Mouse (Mus musculus): ENCODE results near the gene Hnrnpu. TPM values are rescaled to one million over a fixed set of nuclear protein-coding genes. Genes with fewer than 3 reads are reported as not detected.

The Hnrnpu gene
- polyA plus RNA-seq, 1 experiment from 2014 or later, result 369 TPM

GRCm38 (mm10) chr1:178320723-178321590, 16.6 kb downstream of the Hnrnpu start:
- peak overlapping the region; percentile 94 for H3K4me2 ChIP-seq (ENCODE audit: low read length)
- H3K4me1 ChIP-seq (ENCODE audit: control insufficient read depth, insufficient read depth, low read length), result peaks cover 32% of the 10 kb centered on the region
- WGBS, result 40% methylated on average over 5 of the region's 5 CpGs
- H3K27ac ChIP-seq (replicated peaks; ENCODE audit: low read depth, low read length), result peak overlapping the region; percentile 100
- ATAC-seq (ENCODE audit: low FRiP score, low TSS enrichment), result no peak
- H3K4me3 ChIP-seq (replicated peaks; ENCODE audit: low read depth, low read length), result peak overlapping the region; percentile 69
- H3K9me3 ChIP-seq (ENCODE audit: control insufficient read depth, low read length), result no peaks in the 10 kb centered on the region
- H3K36me3 ChIP-seq (ENCODE audit: control insufficient read depth, insufficient read depth, low read length), result peaks cover 54% of the 10 kb centered on the region
- peak; percentile 30 for DNase-seq
- no peaks in the 10 kb centered on the region for H3K27me3 ChIP-seq (ENCODE audit: control insufficient read depth, insufficient read depth, low read length)
- peak overlapping the region; percentile 94 for H3K9ac ChIP-seq (replicated peaks; ENCODE audit: low read length)

- H3K4me1 ChIP-seq (ENCODE audit: control insufficient read depth, insufficient read depth, low read length), result peaks cover 32% of the 10 kb centered on the region
- H3K27me3 ChIP-seq (ENCODE audit: control insufficient read depth, insufficient read depth, low read length), result no peaks in the 10 kb centered on the region
- H3K27ac ChIP-seq (replicated peaks; ENCODE audit: low read depth, low read length), result peak overlapping the region; percentile 100
- peak overlapping the region; percentile 69 for H3K4me3 ChIP-seq (replicated peaks; ENCODE audit: low read depth, low read length)
- H3K9me3 ChIP-seq (ENCODE audit: control insufficient read depth, low read length), result no peaks in the 10 kb centered on the region
- H3K9ac ChIP-seq (replicated peaks; ENCODE audit: low read length), result peak overlapping the region; percentile 94
- WGBS, result 18% methylated on average over 8 of the region's 8 CpGs
- ATAC-seq (ENCODE audit: low FRiP score, low TSS enrichment) (no peak), DNase-seq (peak; percentile 40)
- H3K4me2 ChIP-seq (ENCODE audit: low read length), result peak overlapping the region; percentile 94
- peaks cover 47% of the 10 kb centered on the region for H3K36me3 ChIP-seq (ENCODE audit: control insufficient read depth, insufficient read depth, low read length)
These were observed 17.4 kb downstream of the Hnrnpu start for GRCm38 (mm10) chr1:178320038-178320722.

GRCm38 (mm10) chr1:178319295-178320037, 18.1 kb downstream of the Hnrnpu start:
- Histone ChIP-seq H3K36me3 (ENCODE audit: control insufficient read depth, insufficient read depth, low read length) (peaks cover 40% of the 10 kb centered on the region), H3K4me3 (replicated peaks; ENCODE audit: low read depth, low read length) (peak overlapping the region; percentile 69), H3K27ac (replicated peaks; ENCODE audit: low read depth, low read length) (peak overlapping the region; percentile 100), H3K27me3 (ENCODE audit: control insufficient read depth, insufficient read depth, low read length) (no peaks in the 10 kb centered on the region), H3K4me2 (ENCODE audit: low read length) (peak overlapping the region; percentile 94), H3K4me1 (ENCODE audit: control insufficient read depth, insufficient read depth, low read length) (peaks cover 32% of the 10 kb centered on the region), H3K9ac (replicated peaks; ENCODE audit: low read length) (peak overlapping the region; percentile 94), H3K9me3 (ENCODE audit: control insufficient read depth, low read length) (no peaks in the 10 kb centered on the region)
- peak; percentile 19; the same call in 1 of the 2 replicates for ATAC-seq (ENCODE audit: low FRiP score, low TSS enrichment)
- DNase-seq, result peak; percentile 62
- WGBS, result 1% methylated on average over 12 of the region's 12 CpGs

GRCm38 (mm10) chr1:178318389-178319184, 19.0 kb downstream of the Hnrnpu start, which contains the start of gene Cox20:
Gene Cox20, plus strand, starts transcription at chr1:178319130.
- H3K36me3 ChIP-seq (ENCODE audit: control insufficient read depth, insufficient read depth, low read length), result peaks cover 35% of the 10 kb centered on the region
- peak; percentile 98 for DNase-seq
- peak within 1 kb of the TSS; percentile 69 for H3K4me3 ChIP-seq (replicated peaks; ENCODE audit: low read depth, low read length)
- peaks cover 32% of the 10 kb centered on the region for H3K4me1 ChIP-seq (ENCODE audit: control insufficient read depth, insufficient read depth, low read length)
- ATAC-seq (ENCODE audit: low FRiP score, low TSS enrichment), result peak; percentile 96
- no peaks in the 10 kb centered on the region for H3K9me3 ChIP-seq (ENCODE audit: control insufficient read depth, low read length)
- peak within 1 kb of the TSS; percentile 94 for H3K4me2 ChIP-seq (ENCODE audit: low read length)
- no peaks in the 10 kb centered on the region for H3K27me3 ChIP-seq (ENCODE audit: control insufficient read depth, insufficient read depth, low read length)
- H3K27ac ChIP-seq (replicated peaks; ENCODE audit: low read depth, low read length), result peak within 1 kb of the TSS; percentile 100
- H3K9ac ChIP-seq (replicated peaks; ENCODE audit: low read length), result peak within 1 kb of the TSS; percentile 94
- WGBS, result under 1% methylated on average over 83 of the region's 83 CpGs

- ATAC-seq (ENCODE audit: low FRiP score, low TSS enrichment) (peak; percentile 75), DNase-seq (peak; percentile 92)
- H3K4me1 ChIP-seq (ENCODE audit: control insufficient read depth, insufficient read depth, low read length), result peaks cover 32% of the 10 kb centered on the region
- under 1% methylated on average over 17 of the region's 17 CpGs for WGBS
- no peaks in the 10 kb centered on the region for H3K9me3 ChIP-seq (ENCODE audit: control insufficient read depth, low read length)
- H3K9ac ChIP-seq (replicated peaks; ENCODE audit: low read length), result peak overlapping the region; percentile 94
- H3K4me3 ChIP-seq (replicated peaks; ENCODE audit: low read depth, low read length), result peak overlapping the region; percentile 69
- peak overlapping the region; percentile 94 for H3K4me2 ChIP-seq (ENCODE audit: low read length)
- H3K27me3 ChIP-seq (ENCODE audit: control insufficient read depth, insufficient read depth, low read length), result no peaks in the 10 kb centered on the region
- H3K36me3 ChIP-seq (ENCODE audit: control insufficient read depth, insufficient read depth, low read length), result peaks cover 29% of the 10 kb centered on the region
- H3K27ac ChIP-seq (replicated peaks; ENCODE audit: low read depth, low read length), result peak overlapping the region; percentile 100
These were observed 19.6 kb downstream of the Hnrnpu start for GRCm38 (mm10) chr1:178318002-178318388.

- H3K36me3 ChIP-seq (ENCODE audit: control insufficient read depth, insufficient read depth, low read length), result peaks cover 23% of the 10 kb centered on the region
- peaks cover 32% of the 10 kb centered on the region for H3K4me1 ChIP-seq (ENCODE audit: control insufficient read depth, insufficient read depth, low read length)
- DNase-seq (peak; percentile 62), ATAC-seq (ENCODE audit: low FRiP score, low TSS enrichment) (no peak)
- peak overlapping the region; percentile 94 for H3K4me2 ChIP-seq (ENCODE audit: low read length)
- 29% methylated on average over 10 of the region's 10 CpGs for WGBS
- peak overlapping the region; percentile 69 for H3K4me3 ChIP-seq (replicated peaks; ENCODE audit: low read depth, low read length)
- H3K27ac ChIP-seq (replicated peaks; ENCODE audit: low read depth, low read length), result peak overlapping the region; percentile 100
- peak overlapping the region; percentile 94 for H3K9ac ChIP-seq (replicated peaks; ENCODE audit: low read length)
- no peaks in the 10 kb centered on the region for H3K27me3 ChIP-seq (ENCODE audit: control insufficient read depth, insufficient read depth, low read length)
- no peaks in the 10 kb centered on the region for H3K9me3 ChIP-seq (ENCODE audit: control insufficient read depth, low read length)
These were observed 20.2 kb downstream of the Hnrnpu start for GRCm38 (mm10) chr1:178317275-178318001.

GRCm38 (mm10) chr1:178314236-178314635, 23.4 kb downstream of the Hnrnpu start:
- H3K9ac ChIP-seq (replicated peaks; ENCODE audit: low read length), result no peak overlapping the region
- H3K4me2 ChIP-seq (ENCODE audit: low read length), result no peak overlapping the region
- H3K9me3 ChIP-seq (ENCODE audit: control insufficient read depth, low read length), result no peaks in the 10 kb centered on the region
- 96% methylated on average over 2 of the region's 2 CpGs for WGBS
- no peaks in the 10 kb centered on the region for H3K36me3 ChIP-seq (ENCODE audit: control insufficient read depth, insufficient read depth, low read length)
- H3K4me3 ChIP-seq (replicated peaks; ENCODE audit: low read depth, low read length), result no peak overlapping the region
- H3K27ac ChIP-seq (replicated peaks; ENCODE audit: low read depth, low read length), result no peak overlapping the region
- ATAC-seq (ENCODE audit: low FRiP score, low TSS enrichment) (no peak), DNase-seq (no peak)
- H3K27me3 ChIP-seq (ENCODE audit: control insufficient read depth, insufficient read depth, low read length), result no peaks in the 10 kb centered on the region
- peaks cover 13% of the 10 kb centered on the region for H3K4me1 ChIP-seq (ENCODE audit: control insufficient read depth, insufficient read depth, low read length)
